Mouse (Mus musculus) hindbrain, embryonic 11.5 days (tissue): ENCODE results near the gene Hpca. TPM values are rescaled to one million over a fixed set of nuclear protein-coding genes. Genes with fewer than 3 reads are reported as not detected.

Source experiments
- ATAC-seq: fragments of 200-750 bp; cut with Nextera tagmentation; 2 replicates; pipeline ENCODE4 v1.8.0; 2017; ENCODE audit warnings: mild to moderate bottlenecking, moderate TSS enrichment, moderate library complexity; ENCODE audit not compliant: low FRiP score
- DNase-seq: peaks from one replicate; pipeline ENCODE4 v3.0.0-alpha.2; 2015; ENCODE audit warnings: low spot score
- H3K27ac ChIP-seq: fragments of 300-500 bp; sonication (generic); 2 replicates; pipeline ENCODE4 v1.5.1; 2014; ENCODE audit warnings: mild to moderate bottlenecking, low read depth, low read length
- H3K27me3 ChIP-seq: fragments of 300-500 bp; sonication (generic); 2 replicates; pipeline ENCODE4 v1.6.1; 2014; ENCODE audit warnings: mild to moderate bottlenecking, low read length, moderate library complexity, mixed read lengths; ENCODE audit not compliant: control insufficient read depth, insufficient read depth
- H3K36me3 ChIP-seq: fragments of 300-500 bp; sonication (generic); 2 replicates; pipeline ENCODE4 v1.6.1; 2014; ENCODE audit warnings: mild to moderate bottlenecking, low read length, moderate library complexity, mixed read lengths; ENCODE audit not compliant: control insufficient read depth, insufficient read depth
- H3K4me1 ChIP-seq: fragments of 300-500 bp; sonication (generic); replicated peaks from 2 replicates; pipeline ENCODE4 v1.6.1; 2014; ENCODE audit warnings: low read length, mixed read lengths; ENCODE audit not compliant: control insufficient read depth, insufficient read depth
- H3K4me2 ChIP-seq: fragments of 300-500 bp; sonication (generic); replicated peaks from 2 replicates; pipeline ENCODE4 v1.6.1; 2014; ENCODE audit warnings: mild to moderate bottlenecking, low read depth, low read length
- H3K4me3 ChIP-seq: fragments of 300-500 bp; sonication (generic); 2 replicates; pipeline ENCODE4 v1.5.1; 2014; ENCODE audit warnings: low read depth, low read length
- H3K9ac ChIP-seq: fragments of 300-500 bp; sonication (generic); 2 replicates; pipeline ENCODE4 v1.6.1; 2014; ENCODE audit warnings: low read depth, low read length
- H3K9me3 ChIP-seq: fragments of 300-500 bp; sonication (generic); 2 replicates; pipeline ENCODE4 v1.6.1; 2016; ENCODE audit warnings: low read length; ENCODE audit not compliant: control insufficient read depth
- WGBS: fragments of 180-500 bp; shearing (Covaris S2); extraction: QIAGEN DNeasy Blood & Tissue Kit; methylation state at CpG from one replicate; pipeline ENCODE4 v1.1.7; 2014; 5-methylcytosine and 5-hydroxymethylcytosine counted together
- polyA plus RNA-seq: library from polyadenylated mRNA; unstranded; fragments of >200 nt; fragmentation: Nextera tagmentation; extraction: Ambion mirVana; gene quantifications from 2 replicates; pipeline ENCODE4 v1.2.1, GENCODE M21; 2014

Gene Hpca
- polyA plus RNA-seq, 1 experiment from 2014 or later = 2.6 TPM

- H3K9me3 ChIP-seq = no peaks in the 10 kb centered on the region
- 3% methylated on average over 8 of the region's 8 CpGs for WGBS
- H3K27me3 ChIP-seq = no peaks in the 10 kb centered on the region
- H3K4me3 ChIP-seq = peak overlapping the region; percentile 10; the same call in 1 of the 2 replicates
- peak overlapping the region; percentile 15; the same call in 1 of the 2 replicates for H3K9ac ChIP-seq
- H3K27ac ChIP-seq = no peak overlapping the region
- DNase-seq (peak; percentile 83), ATAC-seq (peak; percentile 25; the same call in 1 of the 2 replicates)
- no peaks in the 10 kb centered on the region for H3K36me3 ChIP-seq
- H3K4me2 ChIP-seq = no peak overlapping the region
- H3K4me1 ChIP-seq = peaks cover 5% of the 10 kb centered on the region
Measured at GRCm38 (mm10) chr4:129130149-129130548, 8.3 kb upstream of the Hpca start.

DNA sequence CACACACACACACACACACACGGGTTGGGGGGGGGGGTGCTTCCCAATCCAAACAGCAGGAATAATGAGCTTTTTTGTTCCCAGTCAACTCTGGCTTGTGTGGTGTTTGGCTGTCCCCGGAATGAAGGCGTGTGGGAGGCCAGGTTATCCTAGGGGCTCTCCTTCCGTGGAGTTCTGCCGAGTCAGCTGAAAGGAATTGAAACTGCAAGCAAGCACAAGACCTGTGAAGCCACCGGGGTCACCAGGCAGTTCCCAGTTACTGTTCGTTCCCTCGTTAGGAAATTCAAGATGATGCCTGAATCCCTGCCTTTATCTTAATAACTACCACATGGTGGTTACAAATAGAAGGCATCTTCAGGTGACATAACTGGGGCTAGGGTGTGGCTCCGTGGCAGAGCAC, 7.6 kb upstream of the Hpca start:
- Histone ChIP-seq H3K27me3 (no peaks in the 10 kb centered on the region), H3K36me3 (no peaks in the 10 kb centered on the region), H3K4me1 (peaks cover 3% of the 10 kb centered on the region; the same call in 1 of the 2 replicates), H3K4me2 (no peak overlapping the region), H3K9ac (no peak overlapping the region), H3K27ac (no peak overlapping the region), H3K9me3 (no peaks in the 10 kb centered on the region), H3K4me3 (no peak overlapping the region)
- DNase-seq (no peak), ATAC-seq (no peak)
- WGBS = 54% methylated on average over 9 of the region's 9 CpGs

GRCm38 (mm10) chr4:129128582-129129338, 6.9 kb upstream of the Hpca start:
- Histone ChIP-seq H3K4me1 (peaks cover 3% of the 10 kb centered on the region; the same call in 1 of the 2 replicates), H3K27me3 (no peaks in the 10 kb centered on the region), H3K4me2 (no peak overlapping the region), H3K4me3 (no peak overlapping the region), H3K27ac (no peak overlapping the region), H3K9ac (no peak overlapping the region), H3K9me3 (no peaks in the 10 kb centered on the region), H3K36me3 (no peaks in the 10 kb centered on the region)
- DNase-seq (no peak), ATAC-seq (no peak)
- WGBS = 69% methylated on average over 13 of the region's 13 CpGs

DNA sequence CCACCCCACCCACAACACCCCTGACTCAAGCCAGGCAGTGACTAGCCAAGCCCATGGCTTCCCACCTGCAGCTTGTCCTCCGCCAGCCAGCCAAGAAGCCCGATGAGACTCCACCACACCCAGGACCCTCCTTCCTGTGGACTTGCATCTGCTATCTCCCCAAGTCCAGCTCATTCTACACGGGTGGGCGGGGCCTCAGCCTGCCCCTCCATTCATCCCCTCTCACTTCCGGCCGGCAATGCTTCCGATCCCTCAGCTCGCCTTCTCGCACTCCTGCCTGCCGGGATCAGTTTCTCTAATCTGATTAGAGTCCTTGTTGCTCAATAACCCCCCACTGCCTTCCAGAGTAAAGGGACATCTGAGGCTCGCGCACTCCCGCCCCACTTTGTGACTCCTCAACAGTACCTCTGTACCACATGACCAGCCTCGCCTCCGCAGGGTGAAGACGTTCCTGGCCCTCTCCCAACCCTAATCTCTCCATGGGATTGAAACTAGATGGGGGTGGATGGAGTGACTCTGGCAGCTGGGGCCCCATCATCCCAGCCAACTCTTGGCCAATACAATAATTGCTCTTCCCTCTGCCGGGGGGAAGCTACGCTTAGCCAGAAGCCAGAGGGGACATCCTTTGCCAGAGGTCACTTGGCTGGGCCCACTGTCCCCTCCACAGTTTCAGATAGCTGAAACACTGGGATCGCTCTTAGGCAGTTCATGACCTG, 4.1 kb upstream of the Hpca start:
- no peak overlapping the region for H3K9ac ChIP-seq
- peaks cover 11% of the 10 kb centered on the region for H3K4me1 ChIP-seq
- H3K27me3 ChIP-seq = peaks cover 19% of the 10 kb centered on the region
- no peaks in the 10 kb centered on the region for H3K9me3 ChIP-seq
- H3K4me3 ChIP-seq = no peak overlapping the region
- no peak overlapping the region for H3K27ac ChIP-seq
- no peaks in the 10 kb centered on the region for H3K36me3 ChIP-seq
- WGBS = 20% methylated on average over 19 of the region's 19 CpGs
- ATAC-seq = no peak
- peak; percentile 54 for DNase-seq
- H3K4me2 ChIP-seq = peak overlapping the region; percentile 24

DNA sequence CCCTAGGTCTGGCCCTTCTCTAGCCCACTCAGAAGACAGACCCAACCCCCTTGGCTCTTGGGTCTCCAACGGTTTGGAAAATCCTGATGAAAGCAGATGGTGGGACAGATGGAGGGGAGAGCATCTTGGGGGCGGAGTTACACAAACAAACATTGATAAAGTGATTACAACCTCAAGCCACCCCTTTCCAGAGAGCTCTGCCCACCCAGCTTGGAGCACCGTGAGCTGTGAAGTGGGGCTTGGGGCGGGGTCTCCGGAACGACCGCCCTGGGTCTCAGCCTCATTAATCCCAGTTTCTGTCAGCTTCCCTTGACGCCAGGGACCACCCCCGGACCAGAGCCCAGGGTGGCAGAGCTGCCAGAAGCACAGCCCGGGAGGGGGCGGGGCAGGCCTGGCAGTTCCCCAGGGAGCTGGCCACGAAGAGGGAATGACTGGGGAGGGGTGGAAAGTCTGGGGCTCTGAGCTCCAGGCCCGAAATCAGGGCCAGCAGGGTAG, 2.9 kb upstream of the Hpca start:
- no peak overlapping the region for H3K27ac ChIP-seq
- H3K4me3 ChIP-seq = no peak overlapping the region
- H3K4me2 ChIP-seq = 0 out of 2 replicates have a peak overlapping the region, but pooled peaks have one; percentile 4
- 10% methylated on average over 13 of the region's 13 CpGs for WGBS
- H3K36me3 ChIP-seq = no peaks in the 10 kb centered on the region
- ATAC-seq (peak; percentile 32), DNase-seq (no peak)
- H3K4me1 ChIP-seq = peaks cover 12% of the 10 kb centered on the region; the same call in 1 of the 2 replicates
- H3K9me3 ChIP-seq = no peaks in the 10 kb centered on the region
- no peak overlapping the region; the same call in 1 of the 2 replicates for H3K9ac ChIP-seq
- peaks cover 31% of the 10 kb centered on the region for H3K27me3 ChIP-seq

DNA sequence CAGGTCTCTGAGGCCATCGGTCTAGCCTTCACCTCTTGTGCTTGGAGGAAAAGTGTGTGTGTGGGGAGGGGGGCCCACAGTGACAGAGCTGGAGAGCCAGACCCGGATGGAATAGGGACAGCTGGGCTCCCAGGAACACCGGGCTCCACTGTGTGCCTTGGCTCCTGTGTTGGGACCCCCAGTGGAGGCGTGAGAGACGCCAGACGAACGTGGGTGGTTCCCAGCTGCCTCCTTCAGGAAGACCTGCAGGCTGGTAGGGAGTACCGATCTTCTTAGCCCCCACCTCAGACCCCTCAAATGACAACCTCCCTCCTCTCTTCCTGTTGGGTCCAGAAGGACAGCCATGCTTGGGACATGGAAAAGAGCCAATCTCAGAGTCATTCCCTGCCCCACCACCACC, 883 bp upstream of the Hpca start:
- no peak overlapping the region for H3K4me2 ChIP-seq
- no peak overlapping the region for H3K9ac ChIP-seq
- H3K4me1 ChIP-seq = peaks cover 13% of the 10 kb centered on the region; the same call in 1 of the 2 replicates
- no peak overlapping the region for H3K4me3 ChIP-seq
- no peaks in the 10 kb centered on the region for H3K9me3 ChIP-seq
- WGBS = 43% methylated on average over 7 of the region's 8 CpGs
- DNase-seq (no peak), ATAC-seq (no peak)
- H3K27me3 ChIP-seq = peaks cover 33% of the 10 kb centered on the region
- no peak overlapping the region for H3K27ac ChIP-seq
- H3K36me3 ChIP-seq = no peaks in the 10 kb centered on the region

DNA sequence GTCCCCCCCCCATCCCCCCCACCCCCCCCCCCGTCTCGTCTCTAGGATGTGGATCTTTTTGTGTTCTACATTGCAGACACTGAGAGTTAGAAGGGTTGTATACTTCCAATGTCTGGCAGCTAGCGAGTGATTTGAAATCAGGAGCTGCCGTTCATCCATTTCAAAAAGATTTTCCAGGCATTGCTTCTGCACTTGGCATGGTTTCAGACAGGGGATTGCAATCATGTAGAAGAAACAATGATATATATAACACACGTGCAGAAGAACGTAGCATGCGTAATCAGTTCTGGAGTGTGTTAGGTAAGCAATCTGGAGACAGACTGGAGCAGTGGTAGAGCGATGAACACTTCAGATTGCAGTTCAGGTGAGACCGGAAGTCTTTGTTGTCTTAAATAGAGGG, 271 bp upstream of the Hpca start:
- H3K36me3 ChIP-seq = no peaks in the 10 kb centered on the region
- 43% methylated on average over 9 of the region's 9 CpGs for WGBS
- peaks cover 33% of the 10 kb centered on the region for H3K27me3 ChIP-seq
- H3K4me1 ChIP-seq = peaks cover 13% of the 10 kb centered on the region; the same call in 1 of the 2 replicates
- ATAC-seq = no peak
- H3K9me3 ChIP-seq = no peaks in the 10 kb centered on the region
- no peak overlapping the region for H3K4me3 ChIP-seq
- H3K9ac ChIP-seq = no peak overlapping the region
- no peak overlapping the region for H3K27ac ChIP-seq
- no peak overlapping the region for H3K4me2 ChIP-seq
- DNase-seq = no peak

DNA sequence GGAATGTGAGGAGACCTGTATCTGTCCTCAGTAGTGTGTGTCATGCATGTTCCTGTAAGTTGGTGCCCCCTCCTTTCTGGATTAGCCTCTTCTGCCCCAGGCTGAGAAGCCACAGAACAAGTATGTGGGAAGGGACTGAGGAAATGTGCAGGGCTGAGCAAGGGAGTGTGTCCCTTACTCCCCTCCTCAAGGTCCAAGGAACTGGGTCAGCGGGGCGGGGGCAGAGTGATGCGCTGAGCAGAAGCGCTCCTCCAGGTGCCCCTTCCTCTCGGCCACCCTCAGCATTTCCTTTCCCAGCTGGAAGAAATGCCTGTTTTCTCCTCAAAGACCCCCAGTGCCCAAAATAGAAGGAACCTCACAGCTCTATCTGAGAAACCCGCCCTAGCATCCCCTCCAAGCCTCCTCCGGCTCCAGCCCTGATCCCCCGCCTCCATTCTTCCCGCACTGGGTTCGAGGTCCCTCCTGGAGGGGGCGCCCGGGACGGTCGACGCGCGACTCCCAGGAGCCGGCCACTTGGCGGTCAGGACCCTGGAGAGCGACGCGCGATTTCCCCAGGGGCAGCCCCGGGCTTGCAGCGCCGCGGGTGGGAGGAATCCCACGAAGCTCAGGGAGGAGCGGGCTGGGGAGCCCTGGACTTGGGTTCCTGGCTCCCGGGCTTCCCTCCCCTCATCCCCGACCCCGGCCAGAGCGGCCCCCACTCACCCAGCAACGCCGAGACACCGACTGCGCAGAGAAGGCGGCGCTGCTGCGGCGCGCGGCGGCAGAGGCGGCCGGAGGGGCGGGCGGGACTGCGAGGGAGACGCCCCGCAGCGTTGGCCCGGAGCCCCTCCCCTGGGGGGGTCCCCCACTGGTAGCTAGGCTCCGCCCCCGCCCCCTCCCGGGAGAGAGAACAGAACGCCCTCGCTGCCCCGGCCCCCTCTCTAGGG, 1.1 kb downstream of the Hpca start:
- H3K27ac ChIP-seq = peak overlapping the region; percentile 30; the same call in 1 of the 2 replicates
- H3K4me1 ChIP-seq = peaks cover 9% of the 10 kb centered on the region; the same call in 1 of the 2 replicates
- no peaks in the 10 kb centered on the region for H3K9me3 ChIP-seq
- peaks cover 33% of the 10 kb centered on the region for H3K27me3 ChIP-seq
- peak overlapping the region; percentile 85 for H3K4me2 ChIP-seq
- WGBS = under 1% methylated on average over 46 of the region's 59 CpGs
- peak; percentile 31; the same call in 1 of the 2 replicates for ATAC-seq
- peak; percentile 79 for DNase-seq
- peak overlapping the region; percentile 47; the same call in 1 of the 2 replicates for H3K9ac ChIP-seq
- H3K4me3 ChIP-seq = peak overlapping the region; percentile 43
- no peaks in the 10 kb centered on the region for H3K36me3 ChIP-seq
